Mouse (Mus musculus) adrenal gland, adult 18-20 months (tissue): Measurements from ENCODE around the gene Plekha6. TPM values are rescaled to one million over a fixed set of nuclear protein-coding genes. Genes with fewer than 3 reads are reported as not detected.

Source experiments
- DNase-seq, 2 experiments: peaks; one replicate each; pipeline ENCODE4 v3.0.0; 2021 to 2022; ENCODE audit warnings: low spot score in 2 of 2
- total RNA-seq, 2 experiments: library from RNA; stranded (reverse); gene quantifications; 1 replicate in 1 of 2; 2 replicates in 1 of 2; pipeline ENCODE4 v1.2.3; 2021

Gene Plekha6
- total RNA-seq, 2 experiments from 2014 or later = 9.0 to 17.9 TPM

- DNase-seq = no peak
Measured at GRCm38 (mm10) chr1:133351762-133352161, 187.8 kb downstream of the Plekha6 start.

Other genes starting within 250 kb of the Plekha6 start
- 10 to 100 TPM; 65.7 to 68.7 TPM for gene Mdm4, start 133.6 kb upstream of the Plekha6 start, total RNA-seq
- 1 to 10 TPM; 4.6 to 5.6 TPM for gene Pik3c2b, start 118.5 kb upstream of the Plekha6 start, total RNA-seq
- gene Ppp1r15b, start 33.1 kb upstream of the Plekha6 start, total RNA-seq = 100 to 1,000 TPM in 1 of 2 experiments, 10 to 100 TPM in 1; 95.7 to 103 TPM
- gene Golt1a, start 145.6 kb downstream of the Plekha6 start, total RNA-seq = 1 to 10 TPM in 1 of 2 experiments, under 1 TPM in 1; 0.96 to 1.2 TPM
- gene Kiss1, start 157.7 kb downstream of the Plekha6 start, total RNA-seq = not detected
- gene Ren1, start 186.3 kb downstream of the Plekha6 start, total RNA-seq = 10 to 100 TPM in 1 of 2 experiments, 1 to 10 TPM in 1; 5.5 to 26.0 TPM
- 10 to 100 TPM in 1 of 2 experiments, 1 to 10 TPM in 1; 7.7 to 52.9 TPM for gene Etnk2, start 199.4 kb downstream of the Plekha6 start, total RNA-seq